Mouse (Mus musculus): ENCODE measurements around the gene Cntnap1.

- TF ChIP-seq CTCF (IDR thresholded peaks at IDR 0.05) = no peak
- no peak for TF ChIP-seq EP300 (IDR thresholded peaks at IDR 0.05)
Measured at GRCm38 (mm10) chr11:101134217-101134865, 36.0 kb upstream of the Cntnap1 start.

Data from lung, postnatal 0 days (tissue).